Mouse (Mus musculus) hindbrain, embryonic 16.5 days (tissue): ENCODE measurements around the gene Gpn2. TPM values are rescaled to one million over a fixed set of nuclear protein-coding genes. Genes with fewer than 3 reads are reported as not detected.

ENCODE experiments used
- ATAC-seq: fragments of 200-750 bp; cut with Nextera tagmentation; 2 replicates; pipeline ENCODE4 v1.8.0; 2017; ENCODE audit warnings: moderate TSS enrichment, moderate library complexity
- H3K27ac ChIP-seq: fragments of 300-500 bp; sonication (generic); 2 replicates; pipeline ENCODE4 v1.5.1; 2014; ENCODE audit warnings: low read depth, mild to moderate bottlenecking, control low read depth, low read length, moderate library complexity
- H3K27me3 ChIP-seq: fragments of 300-500 bp; sonication (generic); replicated peaks from 2 replicates; pipeline ENCODE4 v1.6.1; 2014; ENCODE audit warnings: low read length; ENCODE audit not compliant: control insufficient read depth, insufficient read depth
- H3K36me3 ChIP-seq: fragments of 300-500 bp; sonication (generic); 2 replicates; pipeline ENCODE4 v1.6.1; 2014; ENCODE audit warnings: mild to moderate bottlenecking, low read length, moderate library complexity, mixed read lengths; ENCODE audit not compliant: control insufficient read depth, insufficient read depth
- H3K4me1 ChIP-seq: fragments of 300-500 bp; sonication (generic); 2 replicates; pipeline ENCODE4 v1.6.1; 2014; ENCODE audit warnings: low read depth, low read length; ENCODE audit not compliant: control insufficient read depth, insufficient read depth
- H3K4me2 ChIP-seq: fragments of 300-500 bp; sonication (generic); 2 replicates; pipeline ENCODE4 v1.6.1; 2014; ENCODE audit warnings: mild to moderate bottlenecking, low read length, control low read depth, moderate library complexity
- H3K4me3 ChIP-seq: fragments of 300-500 bp; sonication (generic); 2 replicates; pipeline ENCODE4 v1.5.1; 2014; ENCODE audit warnings: mild to moderate bottlenecking, low read length, control low read depth, moderate library complexity
- H3K9ac ChIP-seq: fragments of 300-500 bp; sonication (generic); 2 replicates; pipeline ENCODE4 v1.6.1; 2014; ENCODE audit warnings: low read depth, mild to moderate bottlenecking, control low read depth, low read length, moderate library complexity
- H3K9me3 ChIP-seq: fragments of 300-500 bp; sonication (generic); 2 replicates; pipeline ENCODE4 v1.6.1; 2014; ENCODE audit warnings: mild to moderate bottlenecking, low read length, moderate library complexity; ENCODE audit not compliant: control insufficient read depth
- WGBS: fragments of 180-500 bp; shearing (Covaris S2); extraction: QIAGEN DNeasy Blood & Tissue Kit; methylation state at CpG from one replicate; pipeline ENCODE4 v1.1.7; 2014; 5-methylcytosine and 5-hydroxymethylcytosine counted together
- polyA plus RNA-seq: library from polyadenylated mRNA; unstranded; fragments of >200 nt; fragmentation: Nextera tagmentation; extraction: Ambion mirVana; gene quantifications from 2 replicates; pipeline ENCODE4 v1.2.1, GENCODE M21; 2015

Gene Gpn2
- polyA plus RNA-seq, 1 experiment from 2014 or later, result 16.9 TPM

DNA sequence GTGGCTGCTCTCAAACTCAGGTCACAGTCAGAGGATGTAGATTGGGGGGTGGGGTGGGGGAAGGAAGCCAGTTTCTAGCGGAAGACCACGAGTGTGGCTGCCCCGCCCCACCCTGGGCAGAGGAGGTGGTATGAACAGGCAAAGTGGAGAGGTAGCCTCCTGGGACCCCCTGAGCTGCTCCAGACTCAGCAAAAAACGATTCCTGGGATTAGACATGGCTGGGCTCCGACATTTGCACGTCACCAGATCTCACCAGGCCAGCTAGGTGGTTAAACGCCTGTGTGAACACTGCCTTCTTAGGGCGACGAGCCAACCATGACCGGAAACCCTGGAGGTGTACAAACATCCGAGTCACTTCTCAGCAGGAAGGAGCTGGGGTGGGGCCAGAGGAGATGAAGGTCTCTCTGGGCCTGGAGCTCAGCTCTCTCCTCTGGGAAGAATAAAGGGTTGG lies 41.5 kb downstream of the Gpn2 start:
- peaks cover 8% of the 10 kb centered on the region; the same call in 1 of the 2 replicates for H3K36me3 ChIP-seq
- no peaks in the 10 kb centered on the region for H3K9me3 ChIP-seq
- no peak overlapping the region for H3K4me2 ChIP-seq
- H3K4me3 ChIP-seq, result no peak overlapping the region
- ATAC-seq, result 0 out of 2 replicates have a peak, but pooled peaks have one; percentile 11
- H3K9ac ChIP-seq, result no peak overlapping the region
- no peak overlapping the region for H3K27ac ChIP-seq
- 48% methylated on average over 11 of the region's 11 CpGs for WGBS
- no peaks in the 10 kb centered on the region for H3K27me3 ChIP-seq
- H3K4me1 ChIP-seq, result peaks cover 4% of the 10 kb centered on the region; the same call in 1 of the 2 replicates

DNA sequence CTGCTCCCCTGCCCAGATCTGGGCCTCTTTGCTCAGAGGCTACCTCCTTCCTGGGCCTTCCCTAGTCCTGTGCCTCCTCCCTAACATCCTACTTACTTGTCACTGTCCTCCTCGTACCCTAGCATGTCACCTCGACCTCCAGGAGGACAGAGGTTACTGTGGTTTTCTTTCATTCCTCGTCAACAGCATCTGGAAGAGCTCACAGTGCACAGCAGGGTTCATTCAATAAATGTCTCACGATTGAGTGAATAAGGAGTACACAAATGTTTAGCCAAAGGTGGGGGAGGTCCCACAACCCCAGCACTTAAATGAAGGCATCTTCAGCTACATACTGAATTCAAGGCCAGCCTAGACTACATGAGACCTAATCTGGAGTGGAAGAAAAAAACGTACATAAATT lies 42.1 kb downstream of the Gpn2 start:
- WGBS, result 35% methylated on average over 5 of the region's 5 CpGs
- Histone ChIP-seq H3K27ac (no peak overlapping the region), H3K4me3 (no peak overlapping the region), H3K27me3 (no peaks in the 10 kb centered on the region), H3K9me3 (no peaks in the 10 kb centered on the region), H3K9ac (no peak overlapping the region; the same call in 1 of the 2 replicates), H3K4me2 (no peak overlapping the region), H3K36me3 (peaks cover 8% of the 10 kb centered on the region; the same call in 1 of the 2 replicates), H3K4me1 (peaks cover 8% of the 10 kb centered on the region)
- no peak for ATAC-seq

DNA sequence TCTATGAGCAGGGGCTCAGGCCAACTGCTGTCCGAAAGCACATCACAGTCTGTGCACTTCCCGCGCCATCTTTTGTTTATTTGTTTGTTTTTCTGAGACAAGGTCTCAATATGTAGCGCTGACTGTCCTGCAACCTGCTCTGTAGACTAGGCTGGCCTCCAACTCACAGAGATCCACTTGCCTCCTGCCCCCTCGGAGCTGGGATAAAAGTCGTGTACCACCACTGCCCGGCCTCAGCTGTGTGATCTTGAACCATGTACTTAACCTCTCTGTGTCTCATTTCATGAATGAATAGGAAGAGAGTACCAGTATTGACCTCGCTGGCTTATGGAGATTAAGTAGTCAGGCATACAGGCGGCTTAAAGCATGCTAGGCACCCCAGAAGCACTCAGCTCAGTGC lies 42.5 kb downstream of the Gpn2 start:
- no peak for ATAC-seq
- Histone ChIP-seq H3K27me3 (no peaks in the 10 kb centered on the region), H3K27ac (no peak overlapping the region)

DNA sequence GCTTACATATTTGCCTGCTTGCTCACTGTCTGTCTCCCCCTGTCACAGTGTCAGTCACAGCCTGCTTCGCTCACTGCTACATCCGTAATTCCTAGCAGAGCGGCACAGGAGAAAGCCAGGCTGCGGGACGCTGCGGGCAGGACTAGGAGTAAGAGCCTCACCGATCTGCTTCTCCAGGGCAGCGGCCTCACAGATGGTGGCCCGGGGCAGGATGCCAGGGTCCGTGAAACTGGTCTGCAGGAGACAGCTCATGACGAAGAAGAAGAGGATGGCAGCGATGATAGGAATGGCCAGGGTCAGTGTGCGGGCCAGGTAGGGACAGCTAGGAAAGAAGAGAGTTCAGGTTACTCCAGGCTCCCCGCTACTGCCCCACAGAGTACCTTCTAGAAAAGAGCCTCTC lies 42.9 kb downstream of the Gpn2 start:
- Histone ChIP-seq H3K4me1 (peaks cover 17% of the 10 kb centered on the region), H3K36me3 (peaks cover 8% of the 10 kb centered on the region; the same call in 1 of the 2 replicates), H3K9ac (no peak overlapping the region), H3K27me3 (no peaks in the 10 kb centered on the region), H3K9me3 (no peaks in the 10 kb centered on the region), H3K4me3 (no peak overlapping the region), H3K27ac (no peak overlapping the region), H3K4me2 (no peak overlapping the region)
- ATAC-seq, result no peak
- WGBS, result 87% methylated on average over 14 of the region's 14 CpGs

More for the DNA sequence above, 42.5 kb downstream of the Gpn2 start:
- peaks cover 8% of the 10 kb centered on the region; the same call in 1 of the 2 replicates for H3K36me3 ChIP-seq
- 85% methylated on average over 9 of the region's 9 CpGs for WGBS
- no peaks in the 10 kb centered on the region for H3K9me3 ChIP-seq
- H3K4me1 ChIP-seq, result peaks cover 12% of the 10 kb centered on the region
- no peak overlapping the region for H3K4me2 ChIP-seq
- no peak overlapping the region for H3K9ac ChIP-seq
- no peak overlapping the region for H3K4me3 ChIP-seq

DNA sequence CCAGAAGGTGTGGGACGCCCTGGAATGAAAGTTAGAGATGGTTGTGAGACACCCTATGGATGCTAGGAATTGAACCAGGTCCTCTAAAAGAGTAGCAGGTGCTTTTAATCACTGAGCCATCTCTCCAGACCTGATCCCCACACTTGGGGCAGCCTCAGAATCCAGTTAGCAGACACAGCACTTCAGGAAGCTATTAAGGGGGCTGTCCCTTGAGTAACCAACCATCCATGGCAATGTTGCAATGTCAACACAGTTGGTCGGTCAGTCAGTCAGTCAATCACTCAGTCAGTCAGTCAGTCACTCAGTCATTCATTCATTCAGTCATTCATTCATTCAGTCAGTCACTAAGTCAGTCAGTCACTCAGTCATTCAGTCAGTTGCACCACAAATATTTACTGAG lies 44.4 kb downstream of the Gpn2 start:
- Histone ChIP-seq H3K4me3 (no peak overlapping the region), H3K36me3 (peaks cover 8% of the 10 kb centered on the region; the same call in 1 of the 2 replicates), H3K4me2 (no peak overlapping the region), H3K9me3 (no peaks in the 10 kb centered on the region), H3K27me3 (no peaks in the 10 kb centered on the region), H3K9ac (no peak overlapping the region), H3K27ac (no peak overlapping the region), H3K4me1 (peaks cover 21% of the 10 kb centered on the region)
- 85% methylated on average over 2 of the region's 2 CpGs for WGBS
- no peak for ATAC-seq

DNA sequence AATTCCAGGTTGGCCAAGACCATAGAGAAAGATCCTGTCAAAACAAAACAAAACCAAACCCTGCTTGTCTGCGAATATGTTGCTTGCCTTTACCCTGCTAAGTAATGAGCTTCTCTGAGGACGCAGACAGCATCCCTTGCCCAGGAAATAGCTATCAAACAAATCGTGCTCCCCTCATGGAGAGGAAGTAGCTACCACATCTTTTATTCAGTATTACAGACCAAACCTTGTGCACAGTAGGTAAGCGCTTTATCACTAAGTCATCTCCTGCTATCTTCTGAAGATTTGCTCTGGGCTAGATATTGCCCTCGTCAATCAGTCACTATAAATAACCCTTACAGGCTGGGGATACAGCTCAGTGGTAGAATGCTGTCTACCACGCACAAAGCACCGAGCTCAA lies 45.0 kb downstream of the Gpn2 start:
- ATAC-seq, result no peak
- Histone ChIP-seq H3K4me3 (no peak overlapping the region), H3K27ac (no peak overlapping the region), H3K4me2 (no peak overlapping the region), H3K27me3 (no peaks in the 10 kb centered on the region), H3K9me3 (no peaks in the 10 kb centered on the region), H3K36me3 (peaks cover 8% of the 10 kb centered on the region; the same call in 1 of the 2 replicates), H3K4me1 (peaks cover 21% of the 10 kb centered on the region), H3K9ac (no peak overlapping the region)
- 78% methylated on average over 7 of the region's 7 CpGs for WGBS

DNA sequence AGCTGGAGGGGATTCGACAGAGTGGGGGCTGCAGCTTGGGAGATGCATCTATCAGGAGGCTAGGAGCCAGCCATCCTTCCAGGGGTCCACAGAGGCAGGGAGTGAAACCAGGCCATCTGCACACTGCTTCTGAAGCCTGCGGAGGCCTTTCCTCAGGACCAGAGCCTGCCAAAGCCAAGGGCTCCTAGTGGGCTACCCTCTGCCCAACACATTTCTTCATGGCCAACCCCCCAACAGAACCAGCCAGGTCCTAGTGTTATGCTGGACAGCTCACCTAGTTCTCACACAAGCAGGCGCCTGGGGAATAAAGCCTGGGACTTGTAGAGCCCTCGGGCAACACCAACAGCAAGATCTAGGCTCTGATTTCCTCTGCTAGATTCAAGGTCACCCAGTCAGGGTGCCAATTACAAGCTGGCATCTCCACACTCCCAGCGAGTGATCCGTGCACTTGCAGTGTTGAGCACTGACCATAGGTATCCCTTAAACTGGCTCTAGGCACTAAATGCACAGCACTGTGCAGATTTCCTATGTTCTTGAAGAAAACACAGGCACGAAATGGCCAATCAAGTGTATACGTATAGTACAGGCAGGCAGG lies 46.3 kb downstream of the Gpn2 start:
- H3K36me3 ChIP-seq, result peaks cover 7% of the 10 kb centered on the region; the same call in 1 of the 2 replicates
- no peak overlapping the region for H3K9ac ChIP-seq
- no peak overlapping the region for H3K4me3 ChIP-seq
- H3K9me3 ChIP-seq, result no peaks in the 10 kb centered on the region
- ATAC-seq, result no peak
- WGBS, result 90% methylated on average over 8 of the region's 8 CpGs
- no peaks in the 10 kb centered on the region for H3K27me3 ChIP-seq
- no peak overlapping the region for H3K4me2 ChIP-seq
- peaks cover 21% of the 10 kb centered on the region for H3K4me1 ChIP-seq
- H3K27ac ChIP-seq, result no peak overlapping the region

DNA sequence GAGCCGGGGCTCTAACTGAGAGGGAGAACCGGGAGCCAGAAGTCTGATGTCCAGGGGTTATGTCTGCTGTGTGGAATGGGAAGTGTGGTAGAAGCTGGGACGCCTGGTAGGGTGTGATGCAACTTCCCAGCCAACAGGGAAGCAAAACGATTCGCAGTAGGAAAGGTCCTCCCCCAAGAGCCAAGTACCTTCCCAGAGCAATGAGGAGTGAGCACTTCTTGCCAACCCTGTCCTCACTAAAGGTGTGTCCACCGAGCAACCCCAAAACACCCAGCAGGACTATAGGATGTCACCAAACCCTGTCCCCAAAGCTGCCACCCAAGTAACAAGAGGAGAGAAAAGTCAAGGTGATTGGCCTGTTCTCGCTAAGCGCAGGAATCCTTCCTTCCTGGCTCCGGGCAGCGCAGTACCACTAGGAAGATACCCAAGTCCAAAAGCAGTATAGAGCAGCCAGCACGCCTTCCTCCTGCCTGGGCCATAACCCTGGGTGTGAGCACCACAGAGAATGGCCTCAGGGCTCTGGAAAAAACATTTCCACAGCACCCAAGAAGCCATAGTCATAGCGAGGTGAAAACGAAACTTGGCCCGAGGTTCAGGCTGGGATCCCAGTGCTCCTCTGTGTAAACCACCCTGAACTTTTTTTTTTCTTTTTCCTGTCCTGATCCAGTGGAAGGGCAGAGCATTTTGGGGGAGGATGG lies 47.1 kb downstream of the Gpn2 start:
- Histone ChIP-seq H3K27me3 (no peaks in the 10 kb centered on the region), H3K9ac (no peak overlapping the region), H3K36me3 (0 out of 2 replicates have a peak, but pooled peaks cover under 1% of the 10 kb centered on the region), H3K4me2 (peak overlapping the region; percentile 71), H3K4me1 (peaks cover 21% of the 10 kb centered on the region), H3K9me3 (no peaks in the 10 kb centered on the region), H3K4me3 (no peak overlapping the region), H3K27ac (no peak overlapping the region)
- ATAC-seq, result no peak
- WGBS, result 84% methylated on average over 14 of the region's 14 CpGs

DNA sequence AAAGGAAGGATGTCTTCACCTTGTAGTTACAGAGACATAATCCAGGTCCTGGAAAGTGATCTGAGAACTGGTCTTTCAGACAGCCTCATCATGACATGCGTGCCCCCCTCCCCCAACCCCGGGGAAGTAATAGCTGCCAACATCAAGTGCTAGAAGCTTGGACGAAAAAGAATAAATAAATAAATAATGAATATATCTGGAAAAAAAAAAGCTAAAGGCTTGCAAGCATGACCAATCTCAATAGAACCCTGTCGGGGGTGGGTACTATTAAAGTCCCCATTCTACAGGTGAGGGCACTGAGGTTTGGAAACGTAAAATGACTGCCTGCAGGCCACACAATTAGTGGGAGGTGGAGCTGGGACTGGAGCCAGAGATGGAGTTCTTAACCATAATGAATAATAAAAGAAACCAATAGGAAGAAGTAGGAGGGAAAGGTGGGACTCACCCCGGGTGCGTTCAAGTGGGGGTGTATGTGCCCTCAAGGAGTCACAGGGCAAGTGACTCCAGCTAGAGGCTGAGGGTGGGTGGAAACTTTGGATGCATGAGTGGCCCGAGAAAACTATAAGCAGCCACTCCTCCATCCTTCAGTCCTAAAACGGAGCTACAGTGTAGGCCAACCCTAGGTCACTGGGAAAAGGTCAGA lies 47.7 kb downstream of the Gpn2 start:
- H3K9me3 ChIP-seq, result no peaks in the 10 kb centered on the region
- peak overlapping the region; percentile 71 for H3K4me2 ChIP-seq
- ATAC-seq, result no peak
- H3K27ac ChIP-seq, result no peak overlapping the region
- H3K27me3 ChIP-seq, result no peaks in the 10 kb centered on the region
- H3K4me1 ChIP-seq, result peaks cover 21% of the 10 kb centered on the region
- peak overlapping the region; percentile 99 for H3K9ac ChIP-seq
- H3K4me3 ChIP-seq, result peak overlapping the region; percentile 92
- H3K36me3 ChIP-seq, result no peaks in the 10 kb centered on the region
- 30% methylated on average over 9 of the region's 9 CpGs for WGBS
